Mouse (Mus musculus) neural tube, embryonic 12.5 days (tissue): ENCODE measurements around the gene Fv1. TPM values are rescaled to one million over a fixed set of nuclear protein-coding genes. Genes with fewer than 3 reads are reported as not detected.
"Not testable (repeated sequence)": the region's sequence is repeated elsewhere in the genome, so short reads cannot be mapped to it uniquely, and the experiment has no call there.

Source experiments
- ATAC-seq: fragments of 200-750 bp; cut with Nextera tagmentation; 2 replicates; pipeline ENCODE4 v1.8.0; 2017; ENCODE audit warnings: low read depth, mild to moderate bottlenecking, moderate TSS enrichment, moderate library complexity; ENCODE audit not compliant: low FRiP score
- H3K27ac ChIP-seq: fragments of 300-500 bp; sonication (generic); 2 replicates; pipeline ENCODE4 v1.5.1; 2016
- H3K27me3 ChIP-seq: fragments of 300-500 bp; sonication (generic); replicated peaks from 2 replicates; pipeline ENCODE4 v1.6.1; 2016; ENCODE audit warnings: mild to moderate bottlenecking
- H3K36me3 ChIP-seq: fragments of 300-500 bp; sonication (generic); 2 replicates; pipeline ENCODE4 v1.6.1; 2016; ENCODE audit warnings: mild to moderate bottlenecking
- H3K4me1 ChIP-seq: fragments of 300-500 bp; sonication (generic); 2 replicates; pipeline ENCODE4 v1.6.1; 2016
- H3K4me2 ChIP-seq: fragments of 300-500 bp; sonication (generic); replicated peaks from 2 replicates; pipeline ENCODE4 v1.6.1; 2016; ENCODE audit warnings: mild to moderate bottlenecking
- H3K4me3 ChIP-seq: fragments of 300-500 bp; sonication (generic); 2 replicates; pipeline ENCODE4 v1.5.1; 2016
- H3K9ac ChIP-seq: fragments of 300-500 bp; sonication (generic); 2 replicates; pipeline ENCODE4 v1.6.1; 2016; ENCODE audit warnings: mild to moderate bottlenecking
- H3K9me3 ChIP-seq: fragments of 300-500 bp; sonication (generic); 2 replicates; pipeline ENCODE4 v1.6.1; 2016; ENCODE audit warnings: mild to moderate bottlenecking
- WGBS: fragments of 180-500 bp; shearing (Covaris S2); methylation state at CpG from one replicate; pipeline ENCODE4 v1.1.7; 2016; 5-methylcytosine and 5-hydroxymethylcytosine counted together
- polyA plus RNA-seq: library from polyadenylated mRNA; unstranded; fragments of >200 nt; fragmentation: Nextera tagmentation; extraction: Ambion mirVana; gene quantifications from 2 replicates; pipeline ENCODE4 v1.2.1, GENCODE M21; 2016

Fv1 gene
- polyA plus RNA-seq, 1 experiment from 2014 or later, result 15.7 TPM

- peaks cover 23% of the 10 kb centered on the region for H3K4me1 ChIP-seq
- ATAC-seq, H3K9me3 ChIP-seq, H3K9ac ChIP-seq, H3K4me3 ChIP-seq, H3K27me3 ChIP-seq, H3K27ac ChIP-seq: not testable (repeated sequence)
- 42% methylated on average over 3 of the region's 3 CpGs for whole genome bisulfite sequencing
- H3K36me3 ChIP-seq, result peaks cover 46% of the 10 kb centered on the region
- 0 out of 2 replicates have a peak overlapping the region, but pooled peaks have one; percentile 56 for H3K4me2 ChIP-seq
These were observed 2.0 kb upstream of the Fv1 start for GRCm38 (mm10) chr4:147866793-147867192.

DNA sequence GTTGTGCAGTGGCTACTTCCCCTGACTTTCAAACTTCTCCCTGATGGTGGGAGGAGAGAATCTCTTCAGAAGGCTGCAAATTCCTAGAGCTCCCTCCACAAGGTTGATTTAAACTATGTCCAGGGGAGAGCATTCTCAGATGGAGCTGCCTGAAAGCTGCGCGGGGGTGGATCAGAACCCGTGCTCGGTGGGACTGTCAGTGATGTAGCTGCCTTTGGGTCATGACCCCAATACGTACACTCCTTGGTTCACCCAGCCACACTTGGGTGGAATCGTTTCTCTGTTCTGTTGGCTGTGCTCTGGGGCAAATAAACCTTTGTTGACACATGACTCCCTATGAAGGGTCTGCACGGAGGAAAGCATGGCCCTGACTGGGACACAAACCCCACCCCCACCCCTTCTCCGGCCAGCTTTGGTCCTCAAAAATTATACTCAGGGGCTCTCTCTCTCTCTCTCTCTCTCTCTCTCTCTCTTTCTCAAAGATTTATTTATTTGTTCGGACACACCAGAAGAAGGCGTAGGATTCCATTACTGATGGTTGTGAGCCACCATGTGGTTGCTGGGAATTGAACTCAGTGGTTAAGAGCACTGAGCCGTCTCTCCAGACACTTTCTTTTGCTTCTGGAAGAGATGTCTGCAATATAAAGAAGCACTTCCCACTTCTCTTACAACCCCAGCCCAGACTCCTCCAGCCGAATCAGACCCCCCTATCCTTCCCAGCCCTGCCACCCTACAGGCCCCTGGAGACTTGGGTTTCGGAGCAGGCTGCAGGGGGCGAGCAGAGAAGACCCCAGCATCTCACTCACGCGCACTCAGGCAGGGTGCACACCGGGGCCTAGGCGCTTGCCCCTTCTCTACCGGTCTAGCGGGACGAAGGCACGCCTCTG lies 973 bp upstream of the Fv1 start:
- H3K4me2 ChIP-seq, result peak overlapping the region; percentile 56
- no peaks in the 10 kb centered on the region for H3K27me3 ChIP-seq
- WGBS, result 10% methylated on average over 22 of the region's 22 CpGs
- peak overlapping the region; percentile 75 for H3K9ac ChIP-seq
- H3K36me3 ChIP-seq, result peaks cover 44% of the 10 kb centered on the region
- ATAC-seq, result peak; percentile 77
- peak overlapping the region; percentile 76 for H3K4me3 ChIP-seq
- peaks cover 23% of the 10 kb centered on the region for H3K4me1 ChIP-seq
- H3K9me3 ChIP-seq, result no peaks in the 10 kb centered on the region
- no peak overlapping the region for H3K27ac ChIP-seq

GRCm38 (mm10) chr4:147869238-147869637 lies 459 bp downstream of the Fv1 start:
- no peaks in the 10 kb centered on the region for H3K27me3 ChIP-seq
- no peak overlapping the region for H3K27ac ChIP-seq
- peaks cover 46% of the 10 kb centered on the region for H3K36me3 ChIP-seq
- peak overlapping the region; percentile 80 for H3K4me2 ChIP-seq
- peaks cover 23% of the 10 kb centered on the region for H3K4me1 ChIP-seq
- no peaks in the 10 kb centered on the region for H3K9me3 ChIP-seq
- 19% methylated on average over 5 of the region's 5 CpGs for WGBS
- H3K9ac ChIP-seq, result peak overlapping the region; percentile 68
- no peak for ATAC-seq
- peak overlapping the region; percentile 76 for H3K4me3 ChIP-seq

DNA sequence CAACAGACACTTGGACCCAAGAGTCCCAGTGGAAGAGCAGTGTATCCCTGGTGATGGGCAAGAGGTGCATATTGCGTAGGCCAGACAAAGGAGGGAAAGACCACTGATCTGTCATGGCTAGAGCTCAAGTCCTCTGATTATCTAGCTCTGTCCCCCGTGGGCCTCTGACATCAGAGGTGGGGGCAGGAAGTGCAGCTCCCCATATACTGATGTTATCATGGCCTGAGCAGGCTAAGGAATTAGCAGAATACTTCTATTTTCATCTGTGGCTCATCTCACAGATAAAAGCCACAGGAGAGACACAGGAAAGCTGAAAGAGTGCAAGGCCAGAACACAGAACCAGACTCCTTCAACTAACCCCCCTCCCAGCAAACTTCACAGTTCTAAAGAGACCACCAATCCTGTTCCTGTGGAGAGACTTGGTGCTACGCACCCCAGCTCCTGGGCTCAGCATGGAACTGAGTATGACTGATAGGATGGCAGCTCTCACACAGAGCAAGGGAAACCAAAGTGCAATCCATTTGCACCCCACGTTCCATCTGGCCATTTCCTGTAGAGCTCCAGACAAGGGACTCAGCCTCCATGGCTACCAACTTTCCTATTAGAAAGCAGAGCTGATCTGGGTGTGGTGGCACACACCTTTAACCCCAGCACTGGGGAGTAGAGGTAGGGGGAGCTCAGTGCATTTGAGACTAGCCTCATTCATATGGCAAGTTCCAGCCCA lies 7.2 kb downstream of the Fv1 start:
- no peak overlapping the region for H3K4me3 ChIP-seq
- H3K4me1 ChIP-seq, result no peaks in the 10 kb centered on the region
- no peak overlapping the region for H3K27ac ChIP-seq
- no peaks in the 10 kb centered on the region for H3K27me3 ChIP-seq
- 92% methylated on average over 4 of the region's 4 CpGs for WGBS
- H3K9me3 ChIP-seq, result no peaks in the 10 kb centered on the region
- H3K36me3 ChIP-seq, result peaks cover 88% of the 10 kb centered on the region
- no peak overlapping the region for H3K9ac ChIP-seq
- ATAC-seq, result no peak
- H3K4me2 ChIP-seq, result no peak overlapping the region

GRCm38 (mm10) chr4:147878537-147878936 lies 9.8 kb downstream of the Fv1 start:
- Histone ChIP-seq H3K27ac (no peak overlapping the region), H3K9me3 (no peaks in the 10 kb centered on the region), H3K36me3 (peaks cover 95% of the 10 kb centered on the region), H3K4me3 (no peak overlapping the region), H3K27me3 (no peaks in the 10 kb centered on the region), H3K9ac (no peak overlapping the region), H3K4me2 (no peak overlapping the region), H3K4me1 (no peaks in the 10 kb centered on the region)
- WGBS, result 95% methylated on average over 9 of the region's 9 CpGs
- ATAC-seq, result no peak

DNA sequence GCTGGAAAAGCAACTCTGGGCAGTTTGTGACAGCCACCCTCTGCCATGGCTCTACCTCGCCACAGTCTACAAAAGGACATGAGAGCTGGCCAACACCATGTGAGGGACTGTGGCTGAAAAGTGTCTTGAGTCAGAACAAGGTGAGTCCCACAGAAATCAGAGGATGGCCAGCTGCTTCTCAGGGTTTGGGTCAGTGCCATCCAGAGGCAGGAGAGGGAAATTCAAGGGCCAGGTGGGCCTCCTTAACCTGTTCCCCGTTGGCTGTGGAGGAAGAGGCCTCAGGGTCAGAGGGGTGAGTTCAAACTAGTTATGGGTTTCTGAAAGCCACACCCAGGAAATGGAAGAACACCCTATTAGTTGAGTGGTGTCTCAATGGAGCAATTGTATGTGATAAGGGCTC lies 10.7 kb downstream of the Fv1 start:
- Histone ChIP-seq H3K27ac (no peak overlapping the region), H3K4me1 (no peaks in the 10 kb centered on the region), H3K27me3 (no peaks in the 10 kb centered on the region), H3K9me3 (no peaks in the 10 kb centered on the region), H3K4me2 (no peak overlapping the region), H3K36me3 (peaks cover 94% of the 10 kb centered on the region), H3K9ac (no peak overlapping the region), H3K4me3 (no peak overlapping the region)
- ATAC-seq, result no peak
- 83% methylated on average over 2 of the region's 2 CpGs for WGBS

- no peak overlapping the region for H3K4me2 ChIP-seq
- ATAC-seq, result no peak
- no peak overlapping the region for H3K4me3 ChIP-seq
- H3K9me3 ChIP-seq, result no peaks in the 10 kb centered on the region
- H3K9ac ChIP-seq, result no peak overlapping the region
- 68% methylated on average over 5 of the region's 5 CpGs for WGBS
- H3K4me1 ChIP-seq, result no peaks in the 10 kb centered on the region
- no peak overlapping the region for H3K27ac ChIP-seq
- H3K27me3 ChIP-seq, result no peaks in the 10 kb centered on the region
- peaks cover 93% of the 10 kb centered on the region for H3K36me3 ChIP-seq
These were observed 11.1 kb downstream of the Fv1 start for GRCm38 (mm10) chr4:147879865-147880264.

DNA sequence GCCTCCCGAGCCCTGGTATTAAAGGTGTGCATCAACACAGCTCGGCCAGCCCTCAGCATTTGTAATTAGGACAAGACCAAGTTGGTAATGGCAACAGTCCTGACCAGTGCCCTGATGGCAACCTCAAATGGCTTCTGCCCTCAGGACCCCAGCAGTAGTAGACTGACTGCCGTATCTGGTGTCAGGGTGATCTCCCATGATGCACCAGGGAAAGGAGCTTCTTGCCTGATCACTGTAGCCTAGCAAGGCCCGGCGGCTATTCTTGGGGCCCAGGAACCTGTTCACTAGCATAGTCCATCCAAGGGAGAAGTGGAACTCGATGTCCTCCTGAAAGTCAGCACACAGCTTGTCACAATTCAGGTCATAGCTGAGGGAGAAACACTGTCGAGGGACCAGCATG lies 13.0 kb downstream of the Fv1 start:
- Histone ChIP-seq H3K27me3 (no peaks in the 10 kb centered on the region), H3K9me3 (no peaks in the 10 kb centered on the region), H3K4me3 (no peak overlapping the region), H3K27ac (no peak overlapping the region), H3K36me3 (peaks cover 93% of the 10 kb centered on the region), H3K9ac (no peak overlapping the region), H3K4me2 (no peak overlapping the region), H3K4me1 (no peaks in the 10 kb centered on the region)
- no peak for ATAC-seq
- 92% methylated on average over 7 of the region's 7 CpGs for WGBS

- Histone ChIP-seq H3K9me3 (no peaks in the 10 kb centered on the region), H3K4me1 (no peaks in the 10 kb centered on the region), H3K9ac (no peak overlapping the region), H3K4me3 (no peak overlapping the region), H3K27ac (no peak overlapping the region), H3K36me3 (peaks cover 96% of the 10 kb centered on the region), H3K27me3 (no peaks in the 10 kb centered on the region), H3K4me2 (no peak overlapping the region)
- 86% methylated on average over 6 of the region's 6 CpGs for WGBS
- no peak for ATAC-seq
These were observed 14.3 kb downstream of the Fv1 start for GRCm38 (mm10) chr4:147883041-147883440.

- no peak overlapping the region for H3K27ac ChIP-seq
- no peak overlapping the region for H3K9ac ChIP-seq
- H3K36me3 ChIP-seq, result peaks cover 96% of the 10 kb centered on the region
- no peak overlapping the region for H3K4me2 ChIP-seq
- WGBS, result 96% methylated on average over 3 of the region's 3 CpGs
- H3K9me3 ChIP-seq, result no peaks in the 10 kb centered on the region
- H3K4me3 ChIP-seq, result no peak overlapping the region
- H3K27me3 ChIP-seq, result no peaks in the 10 kb centered on the region
- no peaks in the 10 kb centered on the region for H3K4me1 ChIP-seq
- ATAC-seq, result no peak
These were observed 15.4 kb downstream of the Fv1 start for GRCm38 (mm10) chr4:147884138-147884537.

GRCm38 (mm10) chr4:147886158-147886557 lies 17.4 kb downstream of the Fv1 start:
- Histone ChIP-seq H3K4me1 (no peaks in the 10 kb centered on the region), H3K9ac (no peak overlapping the region), H3K4me3 (no peak overlapping the region), H3K27ac (no peak overlapping the region), H3K9me3 (no peaks in the 10 kb centered on the region), H3K36me3 (peaks cover 93% of the 10 kb centered on the region), H3K4me2 (no peak overlapping the region), H3K27me3 (no peaks in the 10 kb centered on the region)
- ATAC-seq, result no peak
- WGBS, result 95% methylated on average over 12 of the region's 12 CpGs

DNA sequence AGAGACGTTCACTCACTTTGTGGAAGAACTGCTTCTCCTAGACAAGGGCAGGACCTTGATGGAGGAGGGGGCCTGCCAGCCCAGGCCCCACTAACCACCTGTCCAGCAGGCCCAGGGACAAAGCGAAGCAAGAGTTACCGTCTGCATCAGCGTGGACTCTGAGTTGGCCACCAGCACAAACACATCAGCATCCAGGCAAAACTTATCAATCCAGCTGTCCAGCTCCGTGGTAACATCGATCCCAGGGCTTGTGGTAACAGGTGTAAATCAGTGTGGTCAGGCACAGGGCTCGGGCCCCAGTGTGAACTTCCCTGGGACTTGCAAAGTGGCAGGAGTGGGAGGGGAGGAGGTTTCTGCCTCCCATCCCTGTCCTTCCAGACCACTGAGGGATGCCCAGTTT lies 18.5 kb downstream of the Fv1 start:
- 94% methylated on average over 7 of the region's 7 CpGs for WGBS

More for the DNA sequence above, 18.5 kb downstream of the Fv1 start:
- Histone ChIP-seq H3K27ac (no peak overlapping the region), H3K4me2 (no peak overlapping the region), H3K27me3 (no peaks in the 10 kb centered on the region), H3K4me3 (no peak overlapping the region), H3K4me1 (no peaks in the 10 kb centered on the region), H3K36me3 (peaks cover 90% of the 10 kb centered on the region), H3K9me3 (no peaks in the 10 kb centered on the region), H3K9ac (no peak overlapping the region)
- ATAC-seq, result no peak
